Mouse (Mus musculus) heart, postnatal 0 days (tissue): ENCODE results near the gene Llcfc1.

Experiments
- CTCF ChIP-seq: IDR thresholded peaks from 2 replicates; pipeline ENCODE4 v1.5.1; 2016; ENCODE audit warnings: antibody characterized with exemption, control low read depth, low read depth
- EP300 ChIP-seq: IDR thresholded peaks from 2 replicates; pipeline ENCODE4 v1.6.1; 2016; ENCODE audit warnings: antibody characterized with exemption, low read depth

DNA sequence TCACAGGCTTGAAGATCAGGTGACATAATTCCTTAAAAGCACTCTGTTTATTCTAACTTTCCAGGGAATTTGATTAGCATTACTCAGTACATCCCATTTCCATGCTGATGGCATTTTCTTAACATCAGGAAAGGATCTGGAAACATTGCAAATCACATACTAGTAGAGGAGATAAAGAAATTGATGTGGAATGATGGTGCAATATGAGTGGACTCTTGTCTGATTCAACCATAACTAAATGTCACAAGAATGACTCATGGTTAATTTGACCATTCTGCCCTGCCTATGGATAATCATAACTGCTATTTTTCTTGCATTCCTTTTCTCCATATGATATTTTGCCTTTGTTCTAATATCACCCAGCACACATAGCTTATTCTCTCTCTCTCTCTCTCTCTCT, 8.0 kb downstream of the Llcfc1 start:
- TF ChIP-seq CTCF (no peak), EP300 (no peak)
